Mouse (Mus musculus) urinary bladder, postnatal 36 days (tissue): ENCODE measurements at regions not wholly inside any gene's neighbourhood (a gene's known extent, or its start where the extent isn't known, plus 50 kb on each side); places are given as distances from the start of the nearest gene placed in this dataset.

Source experiments
- DNase-seq, 2 experiments: peaks; one replicate each; pipeline ENCODE4 v3.0.0; 2022; ENCODE audit warnings: low spot score in 2 of 2, mixed read lengths in 1 of 2

DNA sequence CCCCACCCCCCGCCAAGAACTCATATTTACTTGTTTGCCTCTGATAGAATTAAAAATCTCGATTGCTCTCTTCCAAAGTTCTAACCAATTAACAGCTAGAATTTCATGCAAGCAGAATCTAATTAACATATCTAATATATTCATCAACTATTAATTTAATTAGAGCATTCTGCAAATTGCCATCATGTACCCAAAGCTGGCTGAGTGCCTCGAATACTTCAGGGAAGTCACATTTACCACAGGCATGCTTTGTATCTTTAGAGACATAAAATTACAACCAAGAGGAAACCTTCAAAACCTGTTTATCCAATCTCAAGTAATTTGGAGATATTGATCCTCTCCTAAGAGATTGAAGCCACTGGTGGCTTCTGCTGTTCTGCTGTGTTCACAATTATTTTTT is 401.6 kb upstream of the Nmur2 start:
- DNase-seq = no peak

DNA sequence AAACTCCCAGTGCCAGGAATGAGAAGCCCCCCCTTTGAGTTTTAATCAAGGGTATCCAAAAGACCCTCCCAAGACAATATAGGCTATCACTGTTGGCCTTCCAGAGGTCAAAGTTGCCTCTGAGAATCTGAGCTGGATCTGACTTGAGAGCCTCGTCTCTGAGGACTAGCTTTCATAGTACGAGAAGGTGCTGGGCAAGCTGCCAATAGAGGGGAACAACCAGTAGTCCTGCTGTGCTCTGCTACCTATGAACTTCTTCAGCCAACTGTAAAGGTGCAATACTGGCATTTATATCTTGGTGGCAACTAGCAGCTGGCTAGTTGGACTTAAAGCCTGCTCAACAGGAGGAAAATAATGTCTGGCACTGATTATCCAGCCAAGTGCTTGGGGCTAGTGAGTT is 400.3 kb upstream of the Nmur2 start:
- no peak for DNase-seq

DNA sequence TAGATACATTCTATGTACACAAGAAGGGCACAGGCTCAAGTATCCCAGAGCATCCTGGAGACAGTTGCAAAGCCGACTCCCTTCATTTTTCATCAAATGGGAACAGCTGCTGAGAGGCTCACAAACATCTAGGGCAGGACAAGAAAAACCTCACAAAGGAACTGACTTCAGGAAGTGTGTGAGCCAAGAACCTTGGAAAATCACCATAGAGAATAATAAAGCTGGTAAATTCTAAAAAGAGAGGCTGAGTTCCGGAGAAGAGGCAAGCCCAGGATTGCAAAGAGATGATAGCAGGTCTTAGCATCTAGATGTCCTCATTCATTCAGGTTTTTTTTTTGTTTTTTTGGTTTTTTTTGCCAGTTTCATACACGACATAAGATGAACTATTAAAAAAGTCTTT is 390.3 kb upstream of the Nmur2 start:
- DNase-seq = no peak

DNA sequence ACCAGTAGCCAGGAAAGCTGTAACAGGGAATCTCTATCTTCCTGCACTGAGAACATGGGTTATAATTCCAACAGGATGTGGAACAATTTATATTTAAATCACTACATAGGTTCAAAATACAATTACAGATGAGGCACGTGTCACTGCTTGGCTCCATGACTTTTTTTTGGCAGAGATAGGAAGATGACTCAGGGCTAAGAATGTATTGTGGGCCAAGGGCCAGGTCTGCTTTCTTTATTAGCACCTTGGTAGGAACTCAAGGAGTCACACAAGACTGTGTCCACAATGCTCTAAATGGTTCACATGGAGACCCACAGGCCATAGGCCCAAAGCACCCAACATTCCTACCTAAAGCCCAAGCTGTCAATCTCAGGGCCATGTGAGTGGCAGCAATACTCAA is 344.0 kb upstream of the Nmur2 start:
- DNase-seq = no peak

DNA sequence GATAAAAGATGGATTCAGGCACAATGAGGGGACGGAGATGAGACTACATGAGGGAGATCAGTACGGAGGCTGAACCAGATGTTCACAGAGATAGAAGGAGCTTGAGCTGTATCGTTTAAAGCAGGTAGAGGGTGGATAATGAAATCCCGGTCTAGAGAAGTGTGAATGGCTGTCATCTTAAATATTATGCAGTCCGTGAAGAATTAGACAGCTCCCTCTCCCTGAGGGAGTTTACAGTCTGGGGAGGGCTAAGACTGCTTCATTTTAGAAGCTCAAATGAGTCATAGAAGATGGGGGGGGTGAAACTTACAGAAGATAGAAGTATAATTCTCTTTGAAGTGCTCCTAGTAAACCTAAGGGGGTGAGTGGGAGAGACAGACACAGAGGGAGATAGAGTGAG is 336.7 kb upstream of the Nmur2 start:
- no peak for DNase-seq

DNA sequence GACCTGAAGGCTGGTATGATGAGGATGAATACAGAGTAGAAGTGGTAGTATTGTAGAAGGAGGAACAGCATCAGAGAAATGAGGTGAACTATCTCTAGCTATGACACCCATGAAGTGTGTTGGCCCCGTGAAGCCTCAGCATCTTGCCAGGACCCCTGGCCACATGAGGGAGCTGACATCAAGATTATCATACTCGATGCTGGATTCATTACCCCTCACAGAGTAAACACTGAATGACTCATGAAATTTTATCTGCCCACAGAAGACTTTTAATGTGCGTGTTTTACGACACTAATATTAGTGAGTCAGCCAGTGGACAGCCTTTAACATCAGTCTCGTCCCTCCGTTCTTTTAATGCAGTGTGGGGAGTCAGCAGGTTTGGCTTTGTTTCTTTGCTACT is 333.5 kb upstream of the Nmur2 start:
- DNase-seq = no peak

DNA sequence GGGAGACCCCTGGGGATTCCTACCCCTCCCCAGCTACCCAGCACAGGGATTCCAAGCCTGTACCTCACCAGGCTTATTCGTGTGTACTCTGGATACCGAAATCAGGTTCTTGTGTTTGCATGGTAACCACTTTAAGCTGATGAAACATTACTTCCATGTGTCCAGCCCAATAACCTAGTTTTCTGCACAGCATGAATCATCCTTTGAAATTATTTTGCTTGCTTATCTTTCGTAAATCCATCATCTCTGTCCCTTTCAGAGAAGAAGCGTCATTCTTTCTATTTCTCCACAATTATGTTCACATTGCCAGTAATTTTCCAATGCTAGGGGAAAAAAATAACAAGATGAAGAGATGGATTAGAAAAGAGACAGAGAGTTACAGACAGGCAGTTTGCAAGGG is 332.8 kb upstream of the Nmur2 start:
- no peak for DNase-seq

DNA sequence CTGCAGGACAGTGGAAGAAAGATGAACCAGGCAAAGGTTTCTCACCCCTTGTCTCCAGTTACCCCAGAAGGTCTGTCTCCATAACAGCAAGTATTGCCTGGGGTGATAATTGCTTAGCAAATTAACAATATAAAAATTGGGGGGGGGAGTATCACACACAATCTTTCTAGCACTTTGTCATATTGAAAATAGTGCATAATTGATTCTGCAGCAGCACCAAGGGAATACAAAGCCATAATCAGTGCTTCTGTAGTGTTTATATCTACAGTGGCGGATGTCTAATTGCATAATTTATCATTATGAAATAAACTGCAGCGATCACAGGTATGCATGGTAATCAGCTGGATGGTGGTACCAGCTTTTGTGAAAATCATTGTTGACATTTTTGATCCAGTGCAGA is 316.9 kb upstream of the Nmur2 start:
- no peak for DNase-seq

DNA sequence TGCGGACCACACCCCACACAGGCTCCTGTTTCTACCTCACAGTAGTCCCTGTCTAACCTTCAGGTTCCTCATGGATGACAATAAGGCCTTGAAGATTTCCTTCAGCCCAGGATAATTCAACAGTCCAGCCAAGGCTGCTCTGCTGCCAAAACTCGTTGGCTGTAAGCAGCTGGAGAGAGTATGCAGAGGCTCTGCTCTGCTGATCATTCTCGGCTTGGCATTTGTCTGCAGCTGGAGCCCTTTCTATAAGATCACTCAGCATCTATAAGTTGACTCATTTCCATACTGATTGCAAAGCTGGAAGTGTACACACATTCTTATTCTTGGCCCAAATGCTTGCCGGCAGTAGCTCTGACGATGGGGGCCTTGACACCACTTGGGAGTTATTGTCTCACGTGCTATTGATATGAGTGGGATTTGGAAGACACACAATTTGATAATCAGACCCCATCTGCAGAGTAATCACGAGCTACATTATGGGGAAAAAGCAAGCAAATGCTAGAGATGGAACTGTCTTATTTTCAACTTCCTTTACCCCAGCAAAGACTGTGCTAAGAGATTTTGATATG is 311.1 kb upstream of the Nmur2 start:
- DNase-seq = no peak

DNA sequence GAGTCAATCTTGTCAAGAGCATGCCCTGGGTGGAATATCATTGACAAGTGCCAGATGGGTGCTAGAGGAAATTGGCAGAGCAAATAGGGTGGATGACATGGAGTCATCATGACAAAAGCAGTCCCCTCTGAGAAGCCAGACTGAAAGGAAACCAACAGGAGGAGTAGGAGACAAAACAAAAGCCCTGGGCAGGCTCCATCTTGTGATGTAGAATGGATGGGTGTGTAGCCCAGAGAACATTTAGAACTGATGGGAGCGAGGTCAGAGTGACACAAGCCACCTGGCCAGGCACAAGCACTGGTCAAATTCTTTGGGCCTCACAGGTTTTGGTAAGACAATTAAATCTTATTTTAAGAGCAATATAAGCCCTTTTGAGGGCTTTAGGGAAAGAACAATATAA is 310.4 kb upstream of the Nmur2 start:
- no peak for DNase-seq

DNA sequence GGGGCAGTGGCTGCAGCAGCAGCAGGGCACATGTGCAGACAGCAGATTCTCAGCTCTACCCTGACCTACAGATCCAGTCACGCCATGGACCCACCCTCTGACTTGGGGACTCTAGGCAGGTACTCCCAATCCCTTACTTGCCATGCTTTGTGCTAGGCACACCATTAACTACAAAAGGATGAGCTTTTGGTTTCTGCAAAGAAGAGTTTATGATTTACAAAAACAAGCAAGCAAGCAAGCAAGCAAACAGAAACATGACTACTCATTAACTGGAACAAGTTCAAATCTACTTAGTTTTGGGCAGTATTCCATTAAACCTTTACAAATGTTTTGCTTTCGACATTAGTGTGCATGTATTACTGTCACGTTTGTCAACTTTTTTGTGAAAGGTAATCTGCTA is 309.0 kb upstream of the Nmur2 start:
- DNase-seq = no peak

DNA sequence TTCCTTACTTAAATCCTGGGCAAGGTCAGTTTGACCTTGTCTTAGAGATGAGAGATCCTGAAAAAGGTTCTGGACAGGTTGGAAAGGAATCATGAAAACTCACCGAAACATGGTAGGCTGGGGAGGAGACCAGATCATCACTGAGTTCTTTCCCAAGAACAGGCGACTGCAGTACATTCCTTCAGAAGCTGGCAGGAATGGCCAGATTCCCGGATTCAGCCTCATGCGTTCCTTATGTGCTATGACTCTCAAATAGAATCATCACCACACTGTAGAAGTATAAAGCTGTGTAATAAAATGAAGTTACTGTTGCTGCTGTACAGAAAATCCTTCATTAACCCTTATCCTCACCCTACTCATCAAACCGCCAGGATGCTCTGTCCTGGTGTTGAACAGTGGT is 307.6 kb upstream of the Nmur2 start:
- no peak for DNase-seq

DNA sequence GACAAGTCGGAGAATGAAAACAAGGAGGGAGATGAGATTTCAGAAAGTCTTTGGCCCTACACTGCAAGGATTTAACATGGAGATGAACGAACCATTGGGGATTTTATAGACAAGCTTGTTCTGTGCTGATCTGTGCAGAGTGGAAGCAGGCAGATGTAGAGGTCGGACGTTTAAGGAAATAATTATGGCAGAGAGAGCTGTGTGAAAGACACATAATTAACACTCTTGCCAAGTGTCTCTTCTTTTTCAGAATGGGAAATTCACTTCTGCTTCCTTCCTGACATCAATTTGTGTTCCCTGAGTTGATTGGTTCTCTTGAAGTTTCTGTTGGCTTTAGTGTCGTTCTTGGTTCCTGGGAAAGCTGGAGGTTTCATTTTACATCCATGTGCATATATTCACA is 302.3 kb upstream of the Nmur2 start:
- no peak for DNase-seq

DNA sequence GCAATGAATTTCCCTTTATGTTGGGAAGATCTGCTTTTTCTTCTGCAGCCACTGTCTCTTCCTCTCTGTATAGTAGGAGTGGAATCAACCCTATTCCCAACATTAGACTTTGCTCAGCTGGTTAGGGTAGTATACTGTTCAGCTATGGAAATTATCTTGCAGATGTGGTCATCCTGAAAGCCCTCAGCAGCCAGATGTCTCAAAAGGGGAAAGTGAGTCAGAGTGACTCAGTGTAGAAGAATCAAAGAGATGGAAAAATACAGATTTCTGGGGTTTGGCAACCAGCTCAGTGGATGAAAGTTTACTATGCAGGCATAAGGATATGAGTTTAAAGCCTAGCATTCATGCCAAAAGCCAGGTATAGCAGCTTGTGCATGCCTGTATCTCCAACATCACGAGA is 300.9 kb upstream of the Nmur2 start:
- DNase-seq = no peak

DNA sequence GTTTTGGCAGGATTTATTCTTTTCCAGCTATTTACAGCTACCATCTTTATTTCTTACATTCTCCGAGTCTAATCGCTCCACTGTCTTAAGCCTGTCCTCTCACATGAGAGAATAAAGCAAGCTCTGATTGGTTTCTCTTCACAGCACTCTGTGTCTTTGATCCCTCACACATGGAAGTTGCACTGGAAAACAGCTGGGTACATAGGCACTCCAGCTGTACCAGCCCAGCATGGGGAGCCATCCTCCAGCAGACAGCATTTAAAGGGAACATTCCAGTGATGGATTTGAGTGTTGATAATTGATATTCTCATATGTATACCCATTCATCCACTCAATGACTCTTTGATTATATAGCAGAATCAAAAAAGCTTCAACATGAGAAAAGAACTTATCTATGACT is 300.2 kb upstream of the Nmur2 start:
- DNase-seq = no peak

DNA sequence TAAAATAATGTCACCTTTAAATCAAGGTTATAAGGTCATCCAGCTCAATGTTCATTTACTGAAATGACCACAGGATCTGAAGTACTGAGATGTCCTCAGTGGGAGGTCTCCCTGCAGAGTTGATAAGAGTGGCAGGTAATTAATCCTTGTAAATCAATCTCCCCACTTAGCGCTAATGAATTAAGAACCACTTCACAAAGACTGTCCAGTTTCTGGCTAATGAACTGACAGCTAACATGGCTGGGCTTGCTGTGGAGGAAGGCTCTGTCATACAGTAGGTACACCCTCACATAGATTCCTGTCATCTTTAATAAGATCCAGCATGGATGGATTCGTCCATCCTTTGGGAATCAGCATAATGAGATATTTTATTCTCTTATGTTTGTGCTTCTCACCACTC is 297.7 kb upstream of the Nmur2 start:
- DNase-seq = no peak

DNA sequence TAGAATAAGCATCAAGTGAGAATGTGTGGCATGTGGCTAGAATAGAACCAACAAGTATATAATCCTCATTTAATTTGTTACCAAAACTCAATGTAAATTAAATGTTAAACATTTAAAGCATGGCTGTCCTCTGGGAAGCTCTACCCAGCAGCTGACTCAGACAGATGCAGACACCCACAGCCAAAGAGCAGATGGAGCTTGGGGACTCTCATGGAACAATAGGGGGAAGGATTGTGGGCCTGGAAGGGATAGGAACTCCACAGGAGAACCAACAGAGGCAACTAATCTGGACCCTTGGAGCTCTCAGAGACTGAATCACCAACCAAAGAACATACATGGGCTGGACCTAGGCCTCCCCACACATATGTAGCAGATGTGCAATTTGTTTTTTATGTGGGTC is 295.1 kb upstream of the Nmur2 start:
- DNase-seq = no peak

DNA sequence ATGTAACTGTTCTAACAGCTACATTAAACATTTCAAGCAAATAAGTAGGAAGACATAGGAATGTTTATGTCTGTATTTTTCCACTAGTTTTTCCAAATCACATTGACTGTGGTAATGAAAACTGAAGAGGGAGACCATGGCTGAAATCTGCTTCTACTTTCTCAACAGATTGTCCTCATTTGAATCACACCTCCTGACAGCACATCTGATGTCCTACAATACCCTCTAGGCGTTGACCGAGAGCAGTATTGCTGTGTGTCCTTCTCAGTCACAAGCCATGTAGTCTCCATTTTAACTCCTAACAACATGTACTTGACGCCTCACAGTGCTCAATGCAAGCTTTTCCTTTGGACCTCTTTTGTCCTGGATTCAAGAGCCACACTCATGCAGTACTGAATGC is 279.5 kb upstream of the Nmur2 start:
- DNase-seq = no peak

DNA sequence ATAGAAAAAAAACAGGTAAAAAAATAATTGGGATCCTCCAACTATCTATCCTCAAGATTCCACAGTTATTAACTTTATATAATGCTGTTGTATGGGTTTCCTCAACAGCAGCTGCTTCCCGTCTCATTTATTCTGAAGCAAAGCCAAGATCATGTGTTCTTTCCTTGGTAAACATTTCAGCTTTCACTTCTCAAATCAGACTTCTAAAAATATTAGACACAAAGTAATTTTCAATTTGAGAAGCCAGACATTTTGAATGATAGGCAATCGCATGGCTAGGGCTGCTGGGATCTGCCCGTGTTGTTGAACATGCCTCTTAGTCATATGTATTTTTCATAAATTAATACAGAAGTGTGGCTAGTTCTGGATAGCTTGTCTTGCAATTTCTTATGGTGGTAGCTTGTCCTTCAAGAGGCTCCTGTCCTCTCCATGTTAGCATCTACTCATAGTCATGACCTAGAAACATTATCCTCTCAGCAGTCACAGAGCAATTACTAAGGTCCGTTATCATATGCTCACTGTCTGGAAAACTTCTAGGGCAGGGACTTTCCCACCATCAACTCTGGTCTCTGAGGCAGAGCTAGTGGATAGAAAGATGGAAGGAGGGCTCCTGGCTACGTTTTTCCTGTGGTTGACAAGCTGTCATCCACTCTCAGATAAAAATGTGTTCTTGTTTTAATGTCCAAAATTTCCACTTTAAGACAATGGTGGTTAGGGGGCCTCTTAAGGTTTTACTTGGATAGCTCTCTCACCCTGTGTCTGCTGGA is 274.6 kb upstream of the Nmur2 start:
- no peak for DNase-seq

DNA sequence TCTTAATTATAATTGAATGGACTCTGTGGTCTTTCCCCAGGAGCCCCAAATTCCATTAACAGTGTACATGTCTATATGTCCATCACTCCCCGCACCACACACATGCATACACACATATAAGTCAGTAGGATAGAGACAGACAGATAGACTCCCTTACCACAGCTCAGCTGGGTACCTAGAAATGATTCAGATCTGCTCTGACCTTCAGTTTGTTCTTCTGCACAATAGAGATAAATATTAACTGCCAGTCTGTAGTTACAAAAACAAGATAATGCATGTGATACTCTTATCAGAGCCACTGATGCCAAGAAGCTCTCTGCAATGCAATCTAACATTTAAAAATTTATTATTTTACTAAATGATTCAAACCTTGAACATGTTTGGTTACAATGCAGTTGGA is 268.7 kb upstream of the Nmur2 start:
- DNase-seq = no peak

DNA sequence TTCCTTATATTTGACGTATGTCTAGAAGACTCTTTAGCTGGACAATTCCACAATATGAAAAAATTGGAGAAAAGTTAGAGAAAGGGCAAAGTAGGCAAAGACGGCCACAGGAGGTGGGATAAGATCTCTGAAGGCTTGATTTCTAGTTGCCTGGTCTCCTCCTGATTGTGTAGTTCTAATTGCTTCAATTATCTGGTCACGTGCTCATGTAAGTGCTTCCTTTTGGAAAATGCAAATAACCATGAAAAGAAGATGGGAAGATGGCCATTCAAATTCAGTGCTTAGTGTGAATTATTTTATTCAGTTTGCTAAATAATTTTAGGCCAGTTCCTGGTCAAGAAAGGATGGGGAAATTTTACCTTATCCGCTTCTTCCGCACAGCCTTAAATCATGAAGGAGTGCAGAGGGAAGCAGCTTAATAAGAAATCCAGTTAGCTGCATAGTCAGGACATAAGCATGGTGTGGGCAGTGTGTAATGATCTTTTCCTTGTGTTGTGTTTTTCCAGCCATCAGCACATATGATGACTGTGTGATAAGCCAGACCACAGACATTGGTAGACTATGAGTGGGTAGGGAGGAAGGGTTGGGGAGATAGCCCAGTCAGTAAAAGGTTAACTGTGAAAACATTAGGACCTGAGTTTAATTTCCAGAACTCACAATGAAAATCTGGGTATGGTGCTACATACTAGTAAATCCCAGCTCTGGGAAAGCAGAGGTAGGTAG is 267.7 kb upstream of the Nmur2 start:
- DNase-seq = no peak

DNA sequence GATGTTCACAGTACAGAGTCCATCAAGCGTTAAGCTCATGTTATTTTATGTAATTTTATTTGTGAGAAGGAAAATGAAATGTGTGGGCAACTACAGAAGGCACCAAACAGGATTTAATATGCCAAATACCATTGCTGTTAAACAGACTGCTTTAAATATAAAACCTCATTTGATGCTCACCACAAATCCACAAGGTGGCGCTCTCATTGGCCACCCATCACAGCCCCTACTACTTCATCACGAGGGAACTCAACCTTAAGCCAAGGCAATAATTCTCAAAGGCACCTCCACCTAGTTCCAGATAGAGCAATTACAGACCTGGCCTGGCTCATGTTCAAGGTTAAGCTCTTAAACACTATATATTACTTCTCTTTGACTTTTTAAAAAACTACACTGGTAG is 266.2 kb upstream of the Nmur2 start:
- DNase-seq = no peak
